Mouse (Mus musculus): ENCODE measurements around the gene Hist1h3c. TPM values are rescaled to one million over a fixed set of nuclear protein-coding genes. Genes with fewer than 3 reads are reported as not detected.

Gene Hist1h3c
- total RNA-seq, 1 experiment from 2014 or later, result 109 TPM

DNA sequence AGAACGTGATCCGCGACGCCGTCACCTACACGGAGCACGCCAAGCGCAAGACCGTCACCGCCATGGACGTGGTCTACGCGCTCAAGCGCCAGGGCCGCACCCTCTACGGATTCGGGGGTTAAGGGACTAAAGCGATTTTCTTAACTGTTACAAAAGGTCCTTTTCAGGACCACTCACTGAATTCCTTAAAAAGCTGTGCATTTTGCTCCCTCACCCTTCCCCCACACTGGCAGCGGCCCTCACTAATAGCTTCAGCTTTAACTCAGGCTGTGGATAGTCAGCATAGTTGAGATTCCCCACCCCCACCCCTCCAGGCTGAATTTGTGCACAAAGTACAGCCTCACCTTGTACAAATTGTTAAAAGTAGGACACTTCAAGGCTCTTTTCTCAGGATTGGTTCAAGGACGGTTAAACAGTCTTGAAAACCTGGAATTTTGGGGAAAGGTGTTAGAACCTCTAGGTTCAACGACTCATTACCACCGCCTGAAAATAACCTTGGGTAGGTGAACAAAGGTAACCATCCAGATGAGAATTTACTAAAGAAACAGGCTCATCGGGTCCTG, 11.9 kb upstream of the Hist1h3c start:
- no peak for DNase-seq

DNA sequence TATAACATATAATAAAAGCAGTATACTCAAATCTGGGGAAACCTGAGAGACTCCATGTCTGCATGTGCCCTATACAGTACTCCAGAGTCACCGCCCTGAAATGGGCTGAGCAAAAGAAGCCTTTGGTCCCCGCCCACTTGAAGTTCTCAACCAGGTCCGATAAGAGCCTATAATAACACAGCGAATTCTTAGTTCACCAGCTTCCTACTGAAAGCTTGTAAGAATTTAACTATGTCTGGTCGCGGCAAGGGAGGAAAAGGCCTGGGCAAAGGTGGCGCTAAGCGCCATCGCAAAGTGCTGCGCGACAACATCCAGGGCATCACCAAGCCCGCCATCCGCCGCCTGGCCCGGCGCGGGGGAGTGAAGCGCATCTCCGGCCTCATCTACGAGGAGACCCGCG, 11.4 kb upstream of the Hist1h3c start, which contains the start of gene Hist1h4b:
Gene Hist1h4b (plus strand): TSS at position 224 of the 400 bp plus-strand sequence.
- peak; percentile 91 for DNase-seq

DNA sequence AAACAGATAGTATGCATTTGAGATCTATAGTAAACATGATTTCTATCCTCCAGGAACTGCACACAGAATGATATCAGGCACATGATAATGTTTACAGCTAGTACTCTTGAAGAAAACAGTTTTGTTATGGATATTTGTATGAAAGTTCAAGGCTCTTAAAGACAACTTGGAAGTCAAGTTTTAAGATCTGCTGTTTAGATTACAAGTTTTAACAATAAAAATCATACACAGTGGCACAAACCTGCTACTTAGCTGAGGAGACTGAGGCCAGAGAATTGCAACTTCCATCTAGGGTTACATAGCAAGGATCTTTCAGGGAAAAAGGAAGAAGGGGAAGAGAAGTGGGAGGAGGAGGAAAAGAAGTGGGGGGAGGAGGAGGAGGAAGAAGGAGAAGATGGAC, 9.6 kb upstream of the Hist1h3c start:
- DNase-seq, result no peak

DNA sequence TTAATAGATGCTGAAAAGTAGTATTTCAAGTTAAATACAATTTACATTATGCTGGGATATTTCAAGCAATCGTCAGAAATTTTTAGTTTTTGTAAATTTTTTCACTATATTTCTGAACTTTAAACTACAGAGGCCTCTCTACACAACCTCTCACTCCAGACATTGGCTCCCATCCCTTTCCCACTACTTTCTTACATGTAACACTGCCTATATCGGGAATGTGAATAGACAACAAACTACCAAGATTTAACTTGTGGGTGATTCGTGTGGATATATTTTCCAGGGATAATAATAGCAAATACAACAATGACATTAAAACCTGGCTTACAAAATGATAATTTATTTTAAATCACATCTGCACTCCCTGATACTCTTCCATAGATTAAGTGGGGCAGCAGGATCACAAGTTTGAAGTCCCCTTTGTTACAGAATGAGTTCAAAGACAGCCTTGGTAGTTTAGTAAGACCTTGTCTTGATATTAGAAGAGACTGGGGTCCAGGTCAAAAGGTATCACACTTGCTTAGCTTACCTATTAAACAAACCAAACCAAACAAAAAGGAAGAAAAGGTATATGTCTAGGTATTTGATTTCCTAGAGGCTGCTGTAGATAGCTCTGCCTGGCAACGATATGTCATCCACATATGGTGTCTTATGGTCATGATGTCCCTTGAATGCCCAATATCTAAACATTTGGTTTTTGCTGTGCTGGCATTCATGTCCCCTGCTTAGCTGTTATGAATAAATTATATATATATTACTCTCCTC, 8.1 kb upstream of the Hist1h3c start:
- no peak for DNase-seq

DNA sequence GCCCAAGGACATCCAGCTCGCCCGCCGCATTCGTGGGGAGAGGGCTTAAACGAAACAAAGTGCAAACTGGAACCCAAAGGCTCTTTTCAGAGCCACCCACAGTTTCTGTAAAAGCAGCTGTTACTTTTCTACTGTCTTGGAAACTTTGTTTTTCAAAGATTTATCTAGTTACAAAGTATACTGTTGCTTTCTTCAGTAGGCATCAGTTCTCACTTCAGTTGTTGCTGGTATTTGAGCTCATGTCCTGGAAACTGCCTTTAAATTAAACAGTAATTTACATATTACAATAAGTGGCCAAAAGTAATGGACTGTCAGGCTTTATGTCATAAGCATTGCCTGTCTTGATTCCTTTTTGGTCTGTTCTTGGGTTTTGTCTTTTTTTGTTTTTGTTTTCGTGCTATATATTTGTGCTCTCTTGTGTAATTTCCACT, 7.4 kb upstream of the Hist1h3c start:
- no peak for DNase-seq

DNA sequence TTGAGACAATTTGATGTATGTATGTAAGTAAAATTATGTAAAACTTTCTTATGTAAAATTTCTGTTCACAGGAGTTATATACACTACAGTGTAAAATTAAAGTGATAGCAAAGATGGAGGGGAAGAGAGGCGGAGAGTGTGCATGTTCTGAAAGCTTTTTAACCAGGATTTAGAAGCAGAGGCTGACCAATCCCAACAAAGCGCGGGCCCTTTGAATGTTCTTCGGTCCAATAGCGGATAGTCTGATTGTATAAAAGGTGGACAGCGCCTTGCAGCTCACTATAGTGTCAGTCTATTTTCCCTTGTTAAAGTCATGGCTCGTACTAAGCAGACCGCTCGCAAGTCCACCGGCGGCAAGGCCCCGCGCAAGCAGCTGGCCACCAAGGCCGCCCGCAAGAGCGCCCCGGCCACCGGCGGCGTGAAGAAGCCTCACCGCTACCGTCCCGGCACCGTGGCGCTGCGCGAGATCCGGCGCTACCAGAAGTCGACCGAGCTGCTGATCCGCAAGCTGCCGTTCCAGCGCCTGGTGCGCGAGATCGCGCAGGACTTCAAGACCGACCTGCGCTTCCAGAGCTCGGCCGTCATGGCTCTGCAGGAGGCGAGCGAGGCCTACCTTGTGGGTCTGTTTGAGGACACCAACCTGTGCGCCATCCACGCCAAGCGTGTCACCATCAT, 6.8 kb upstream of the Hist1h3c start, which contains the start of gene Hist1h3b:
Gene Hist1h3b (plus strand): TSS at position 201 of the 675 bp plus-strand sequence.
- peak; percentile 93 for DNase-seq

DNA sequence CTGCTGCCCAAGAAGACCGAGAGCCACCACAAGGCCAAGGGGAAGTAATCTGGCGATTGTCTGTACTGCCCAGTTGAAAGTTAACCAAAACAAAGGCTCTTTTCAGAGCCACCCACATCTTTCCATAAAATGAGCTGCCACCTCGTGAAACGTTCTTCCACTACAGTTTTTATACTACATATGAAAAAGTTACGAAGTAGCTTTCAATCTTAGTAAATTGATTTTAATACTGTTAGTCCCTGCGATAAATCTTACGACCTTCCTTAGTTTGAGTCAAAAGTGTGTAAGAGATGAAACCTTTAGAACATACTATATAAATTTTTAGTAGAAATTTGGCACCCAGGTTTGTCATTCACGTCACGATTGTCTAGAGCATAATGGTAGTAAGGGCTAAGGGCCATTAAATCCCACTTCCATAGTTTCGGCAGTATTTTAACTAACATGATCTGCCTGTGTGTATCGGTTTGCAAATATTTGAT, 6.1 kb upstream of the Hist1h3c start:
- no peak for DNase-seq

DNA sequence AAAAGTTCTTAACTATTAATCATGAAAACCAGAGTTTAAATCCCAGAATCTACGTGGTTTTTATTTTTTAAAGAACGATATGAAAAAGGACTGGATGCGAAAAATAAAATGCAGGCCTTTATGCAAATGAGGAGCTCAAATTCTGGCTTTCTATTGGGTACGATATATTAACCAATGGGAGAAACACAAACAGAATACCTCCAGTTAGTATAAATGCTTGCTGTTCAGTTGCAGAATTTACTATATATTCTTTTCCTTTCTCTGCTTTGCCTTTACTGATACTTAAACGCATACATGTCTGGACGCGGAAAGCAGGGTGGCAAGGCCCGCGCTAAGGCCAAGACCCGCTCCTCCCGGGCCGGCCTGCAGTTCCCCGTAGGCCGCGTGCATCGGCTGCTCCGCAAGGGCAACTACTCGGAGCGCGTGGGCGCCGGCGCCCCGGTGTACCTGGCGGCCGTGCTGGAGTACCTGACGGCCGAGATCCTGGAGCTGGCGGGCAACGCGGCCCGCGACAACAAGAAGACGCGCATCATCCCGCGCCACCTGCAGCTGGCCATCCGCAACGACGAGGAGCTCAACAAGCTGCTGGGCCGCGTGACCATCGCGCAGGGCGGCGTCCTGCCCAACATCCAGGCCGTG, 5.6 kb upstream of the Hist1h3c start, which contains the start of gene Hist1h2ab:
Gene Hist1h2ab (plus strand): TSS at position 288 of the 639 bp plus-strand sequence.
- peak; percentile 49 for DNase-seq

DNA sequence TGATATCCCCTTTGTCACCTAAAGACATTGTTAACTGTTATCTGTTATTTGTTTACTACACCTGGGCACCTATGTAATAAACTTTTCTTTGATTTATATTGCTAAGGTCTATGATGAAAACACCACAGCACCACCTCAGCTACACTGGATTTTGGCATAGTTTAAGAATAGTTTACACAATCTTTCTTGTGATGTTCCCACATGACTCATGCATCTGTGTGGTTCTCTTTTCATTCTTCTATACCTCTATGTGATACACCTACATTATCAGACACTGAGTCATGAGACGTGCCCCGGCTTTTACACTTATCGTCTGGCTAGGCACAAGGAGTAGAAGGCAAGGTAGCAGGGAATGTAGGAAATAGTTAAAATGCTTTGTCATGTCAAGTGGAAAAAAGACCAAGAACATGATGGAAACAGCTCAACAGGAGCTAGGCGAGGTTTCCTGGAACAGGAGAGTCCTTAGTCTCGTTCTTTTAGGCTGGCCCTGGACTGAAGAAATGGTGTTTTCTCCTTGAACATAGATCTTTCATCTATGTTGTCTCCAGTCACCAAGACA, 4.2 kb upstream of the Hist1h3c start:
- no peak for DNase-seq

DNA sequence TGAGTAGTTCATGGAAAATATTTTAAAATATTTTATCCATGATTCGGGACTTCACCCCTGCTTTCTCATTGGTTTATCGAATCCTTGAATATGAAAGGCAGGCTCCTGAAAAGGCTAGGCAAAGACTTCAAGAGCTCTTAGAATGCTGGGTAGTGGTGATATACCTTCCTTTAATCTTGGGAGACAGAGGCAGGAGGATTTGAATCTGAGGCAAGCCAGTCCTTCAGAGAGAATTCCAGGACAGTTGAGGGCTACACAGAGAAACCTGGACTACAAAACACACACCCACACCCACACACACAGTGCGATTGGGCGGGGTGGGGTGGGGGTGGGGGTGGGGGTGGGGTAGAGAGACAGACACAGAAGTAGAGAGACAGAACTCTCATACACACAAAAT, 2.5 kb upstream of the Hist1h3c start:
- DNase-seq, result no peak

DNA sequence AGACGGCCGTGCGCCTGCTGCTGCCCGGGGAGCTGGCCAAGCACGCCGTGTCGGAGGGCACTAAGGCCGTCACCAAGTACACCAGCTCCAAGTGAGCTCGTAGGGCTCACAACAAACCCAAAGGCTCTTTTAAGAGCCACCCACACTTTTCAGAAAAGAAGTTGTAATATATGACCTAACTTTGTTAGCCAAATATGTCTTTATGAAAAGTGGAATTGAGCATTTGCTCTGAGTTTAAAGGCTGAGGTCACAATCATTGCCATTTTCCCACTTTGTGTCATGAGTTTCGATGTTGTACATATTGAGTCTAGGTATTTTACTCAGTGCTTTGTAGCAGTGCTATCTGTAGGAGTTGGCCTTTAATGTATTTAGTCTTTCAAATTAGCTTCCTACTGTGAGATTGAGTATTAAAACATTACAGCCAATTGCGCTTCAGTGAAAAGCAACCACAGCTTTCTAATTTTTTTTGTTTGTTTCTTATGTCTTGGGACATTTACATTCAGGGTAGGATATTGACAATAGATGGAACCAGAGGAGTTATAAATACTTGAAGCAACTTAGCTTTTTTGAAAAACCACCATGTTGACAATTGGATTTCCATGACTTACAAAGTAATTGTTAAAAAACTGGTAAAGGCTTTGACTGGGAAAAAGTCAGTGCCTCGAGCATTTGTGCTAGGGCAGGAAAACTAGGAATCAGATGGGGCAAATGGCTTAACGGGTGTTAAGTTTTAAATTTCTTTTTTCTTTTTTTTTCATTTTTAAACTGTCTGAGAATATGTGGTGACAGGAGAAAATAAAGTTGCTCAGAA, 1.9 kb upstream of the Hist1h3c start:
- no peak for DNase-seq

DNA sequence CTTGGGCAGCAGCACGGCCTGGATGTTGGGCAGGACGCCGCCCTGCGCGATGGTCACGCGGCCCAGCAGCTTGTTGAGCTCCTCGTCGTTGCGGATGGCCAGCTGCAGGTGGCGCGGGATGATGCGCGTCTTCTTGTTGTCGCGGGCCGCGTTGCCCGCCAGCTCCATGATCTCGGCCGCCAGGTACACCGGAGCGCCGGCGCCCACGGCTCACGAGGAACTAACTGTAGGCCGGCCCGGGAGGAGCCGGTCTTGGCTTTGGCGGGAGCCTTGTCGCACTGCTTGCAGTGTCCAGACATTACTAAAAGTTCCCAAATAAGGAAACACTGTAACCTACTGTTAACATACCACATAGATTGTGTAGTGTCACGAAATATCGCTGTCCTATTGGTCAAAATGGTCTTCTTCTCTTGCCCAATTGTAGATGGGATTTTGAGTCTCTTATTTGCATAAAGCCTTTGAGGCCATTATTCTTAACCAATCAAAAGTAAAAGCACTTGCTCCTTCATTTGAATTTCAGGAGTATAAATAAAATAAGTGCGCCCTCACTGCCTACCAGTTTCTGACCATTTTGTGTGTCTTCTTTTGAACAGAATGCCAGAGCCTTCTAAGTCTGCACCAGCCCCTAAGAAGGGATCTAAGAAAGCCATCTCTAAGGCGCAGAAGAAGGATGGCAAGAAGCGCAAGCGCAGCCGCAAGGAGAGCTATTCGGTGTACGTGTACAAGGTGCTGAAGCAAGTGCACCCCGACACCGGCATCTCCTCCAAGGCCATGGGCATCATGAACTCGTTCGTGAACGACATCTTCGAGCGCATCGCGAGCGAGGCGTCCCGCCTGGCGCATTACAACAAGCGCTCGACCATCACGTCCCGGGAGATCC, 1.0 kb upstream of the Hist1h3c start, which contains the start of gene Hist1h2bb:
Gene Hist1h2bb (plus strand): TSS at position 534 of the 880 bp plus-strand sequence.
- peak; percentile 69 for DNase-seq

DNA sequence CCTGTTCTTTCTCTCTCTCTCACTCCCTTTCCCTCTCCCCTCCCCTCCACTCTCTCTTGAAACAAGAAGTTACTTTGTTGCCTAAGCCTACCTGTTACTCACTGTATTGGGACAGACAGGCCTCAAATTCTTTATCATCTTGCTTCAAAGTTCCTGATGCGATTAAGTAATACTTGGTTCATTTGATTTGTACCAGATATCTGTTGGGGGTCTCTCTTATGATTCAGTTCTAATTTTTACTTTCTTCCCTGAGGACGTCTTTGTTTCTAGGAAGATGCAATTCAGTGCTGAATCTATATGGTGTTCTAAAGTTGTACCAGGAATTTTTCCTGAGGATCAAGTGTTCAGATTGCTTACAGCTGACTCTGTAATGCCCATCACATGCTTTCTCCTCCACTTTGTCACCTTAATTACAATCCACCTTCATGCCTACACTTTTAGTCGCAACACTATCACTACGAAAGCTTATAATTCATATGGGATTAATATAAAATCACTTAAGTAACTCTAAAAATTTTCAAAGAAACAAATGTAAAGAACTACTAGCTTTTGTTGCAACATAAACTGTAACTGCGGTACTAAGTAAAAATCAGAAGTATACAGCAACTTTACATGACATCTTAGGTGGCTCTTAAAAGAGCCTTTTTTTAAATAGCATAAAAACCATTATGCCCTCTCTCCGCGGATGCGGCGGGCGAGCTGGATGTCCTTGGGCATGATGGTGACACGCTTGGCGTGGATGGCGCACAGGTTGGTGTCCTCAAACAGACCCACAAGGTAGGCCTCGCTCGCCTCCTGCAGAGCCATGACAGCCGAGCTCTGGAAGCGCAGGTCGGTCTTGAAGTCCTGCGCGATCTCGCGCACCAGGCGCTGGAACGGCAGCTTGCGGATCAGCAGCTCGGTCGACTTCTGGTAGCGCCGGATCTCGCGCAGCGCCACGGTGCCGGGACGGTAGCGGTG, 701 bp downstream of the Hist1h3c start:
- DNase-seq, result no peak

DNA sequence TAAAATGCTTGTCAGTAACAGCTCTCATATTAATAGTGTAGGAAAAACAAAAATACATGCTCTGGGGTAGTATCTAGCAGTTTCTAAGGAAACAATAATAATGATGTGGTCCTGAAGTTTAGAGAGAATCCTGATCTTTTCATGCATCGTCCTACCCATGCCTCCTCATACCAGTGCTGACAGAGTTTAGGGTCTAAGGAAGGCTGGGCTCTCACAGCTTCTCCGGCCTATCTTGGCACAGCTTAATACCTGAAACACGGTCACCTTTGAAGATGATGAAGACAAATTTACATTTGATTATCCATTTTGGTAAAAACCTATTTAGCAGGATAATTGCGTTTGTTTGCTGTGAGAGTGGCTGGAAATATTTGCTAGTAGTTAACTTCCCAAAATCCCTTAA, 1.4 kb downstream of the Hist1h3c start:
- no peak for DNase-seq

DNA sequence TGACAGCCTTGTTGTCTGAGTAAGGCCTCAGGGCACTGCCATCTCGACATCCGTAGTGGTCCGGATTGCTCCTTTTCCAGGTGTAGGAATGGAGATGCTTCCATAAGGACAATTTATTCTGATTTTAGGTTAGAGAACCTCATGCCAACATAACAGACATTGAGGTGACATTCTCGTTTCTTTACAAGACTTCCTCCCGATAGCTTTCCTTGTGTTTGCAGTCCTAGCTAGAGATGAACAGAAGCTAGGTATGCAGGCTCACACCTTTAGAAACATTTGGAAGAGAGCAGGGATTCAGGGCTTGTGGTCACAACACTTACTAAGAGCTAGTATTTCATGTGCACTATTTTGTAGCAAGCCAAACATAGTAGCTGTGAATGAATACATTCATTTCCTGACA, 2.2 kb downstream of the Hist1h3c start:
- DNase-seq, result no peak

DNA sequence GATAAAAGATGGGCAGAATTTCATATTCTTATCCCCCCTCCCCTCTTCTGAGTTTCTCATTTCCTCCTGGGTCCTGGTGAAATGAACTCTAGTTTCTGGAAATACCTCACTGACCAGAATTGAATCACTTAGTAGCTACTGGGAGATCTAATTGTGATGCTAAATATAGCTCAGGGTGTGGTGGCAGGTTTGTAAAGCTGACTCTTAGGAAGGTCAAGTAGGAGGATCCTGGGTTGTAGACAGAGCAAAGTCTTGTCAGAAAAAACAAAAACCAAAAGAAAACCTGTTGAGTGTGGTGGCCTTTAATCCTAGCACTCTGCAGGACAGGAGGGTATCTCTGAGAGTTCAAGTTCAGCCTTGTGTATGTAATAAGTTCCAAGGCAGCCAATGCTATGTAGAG, 3.4 kb downstream of the Hist1h3c start:
- DNase-seq, result no peak

DNA sequence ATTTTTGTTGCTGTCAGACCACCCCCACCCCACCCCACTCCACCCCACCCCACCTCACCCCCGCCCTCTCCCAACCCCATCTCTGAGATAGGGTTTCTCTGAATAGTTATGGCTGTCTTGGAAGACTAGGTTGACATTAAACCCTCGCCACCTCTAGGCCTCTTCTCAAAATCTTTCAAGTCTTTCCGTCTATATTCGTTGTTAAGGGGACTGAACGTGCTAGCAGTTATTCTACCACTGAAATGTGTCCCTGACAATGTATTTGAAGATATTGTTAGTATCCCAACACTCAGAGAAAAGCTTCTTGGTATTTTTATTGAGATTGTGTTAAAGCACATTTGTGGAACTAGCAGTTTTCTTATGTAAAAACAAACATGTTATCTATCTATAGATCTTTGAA, 4.5 kb downstream of the Hist1h3c start:
- no peak for DNase-seq

DNA sequence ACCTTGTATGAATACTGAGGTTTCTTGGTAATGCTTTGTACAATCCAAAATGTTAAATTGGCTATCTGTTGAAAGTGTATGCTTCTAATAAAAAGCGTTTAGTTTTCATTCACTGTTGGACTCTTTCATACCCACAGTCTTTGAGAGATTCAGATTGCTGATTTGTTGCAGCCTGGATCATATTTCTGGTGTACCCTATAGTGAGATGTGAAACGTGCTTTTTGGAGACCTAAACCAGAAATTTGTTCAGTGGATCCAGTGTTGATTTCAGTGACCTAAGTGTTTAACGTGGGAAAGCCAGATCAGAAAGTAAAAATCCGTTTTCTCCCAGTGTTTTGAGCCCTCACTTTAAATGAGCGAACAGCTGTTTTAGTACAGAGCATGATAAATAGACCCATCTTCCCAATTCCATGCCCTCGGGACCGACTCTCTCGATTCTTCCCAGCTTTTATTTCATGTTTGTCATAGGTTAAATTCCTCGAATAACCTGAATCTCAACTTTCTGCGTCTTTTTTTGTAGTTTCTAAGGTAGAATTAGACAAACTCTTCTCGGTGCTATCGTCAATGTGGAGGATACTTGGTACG, 5.1 kb downstream of the Hist1h3c start:
- no peak for DNase-seq

DNA sequence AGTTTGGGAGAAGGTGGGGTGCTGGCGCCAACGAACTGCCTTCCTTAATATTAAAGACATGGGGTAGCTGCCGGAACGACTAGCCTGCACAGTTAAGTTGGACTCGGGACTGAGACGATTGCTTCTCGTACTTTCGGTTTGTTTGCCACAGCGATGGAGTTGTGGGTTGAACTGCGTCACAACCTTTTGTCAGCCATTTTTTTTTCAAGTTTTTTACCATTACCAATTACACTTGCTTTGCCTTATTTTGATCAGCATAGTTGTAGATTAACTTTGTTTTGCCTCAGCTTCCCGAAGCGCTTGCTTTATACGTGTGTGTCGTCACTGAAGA, 5.5 kb downstream of the Hist1h3c start:
- no peak for DNase-seq

Data from adrenal gland, postnatal 14 days (tissue).